Mouse (Mus musculus) bone marrow, adult 2 months (tissue): ENCODE data around the gene Commd3. TPM values are rescaled to one million over a fixed set of nuclear protein-coding genes. Genes with fewer than 3 reads are reported as not detected.

Source experiments
- H3K27ac ChIP-seq: fragments of 200-500 bp; 2 replicates; pipeline ENCODE4 v1.5.1; 2012; ENCODE audit warnings: low read depth, mild to moderate bottlenecking, control low read depth, inconsistent platforms, low read length; ENCODE audit not compliant: control insufficient read depth, poor library complexity, insufficient read depth
- H3K4me1 ChIP-seq: fragments of 200-500 bp; 2 replicates; pipeline ENCODE4 v1.6.1; 2011; ENCODE audit warnings: low read length; ENCODE audit not compliant: control insufficient read depth, insufficient read depth
- H3K4me3 ChIP-seq: fragments of 200-500 bp; replicated peaks from 2 replicates; pipeline ENCODE3; 2011; ENCODE audit warnings: mild to moderate bottlenecking, low read depth, low read length, control low read depth; ENCODE audit not compliant: control insufficient read depth
- CTCF ChIP-seq: fragments of 200-500 bp; IDR thresholded peaks from 2 replicates; pipeline ENCODE4 v1.5.1; 2011; ENCODE audit warnings: low read length, control low read depth; ENCODE audit not compliant: control insufficient read depth, insufficient read depth
- POLR2A ChIP-seq: fragments of 200-500 bp; IDR thresholded peaks from 2 replicates; pipeline ENCODE4 v1.6.1; 2011; ENCODE audit warnings: low read depth, mild to moderate bottlenecking, control low read depth, low read length, borderline replicate concordance; ENCODE audit not compliant: control insufficient read depth
- WGBS: fragments of 180-500 bp; shearing (Covaris S2); methylation state at CpG from one replicate; pipeline ENCODE4 v1.1.7; 2018; 5-methylcytosine and 5-hydroxymethylcytosine counted together
- polyA plus RNA-seq: library from polyadenylated mRNA; stranded (reverse); fragments of >200 nt; gene quantifications from 2 replicates; pipeline ENCODE4 v1.2.4, GENCODE M21; 2011; ENCODE audit warnings: low replicate concordance; ENCODE audit not compliant: missing spikeins, insufficient read depth, insufficient read length

Gene Commd3
- polyA plus RNA-seq, 1 experiment = 87.4 TPM

- H3K4me1 ChIP-seq = no peaks in the 10 kb centered on the region
- no peak overlapping the region for H3K27ac ChIP-seq
- TF ChIP-seq CTCF (no peak), POLR2A (no peak)
- no peak overlapping the region for H3K4me3 ChIP-seq
- WGBS = 76% methylated on average over 4 of the region's 4 CpGs
Measured at GRCm38 (mm10) chr2:18718521-18718920, 46.3 kb downstream of the Commd3 start.

DNA sequence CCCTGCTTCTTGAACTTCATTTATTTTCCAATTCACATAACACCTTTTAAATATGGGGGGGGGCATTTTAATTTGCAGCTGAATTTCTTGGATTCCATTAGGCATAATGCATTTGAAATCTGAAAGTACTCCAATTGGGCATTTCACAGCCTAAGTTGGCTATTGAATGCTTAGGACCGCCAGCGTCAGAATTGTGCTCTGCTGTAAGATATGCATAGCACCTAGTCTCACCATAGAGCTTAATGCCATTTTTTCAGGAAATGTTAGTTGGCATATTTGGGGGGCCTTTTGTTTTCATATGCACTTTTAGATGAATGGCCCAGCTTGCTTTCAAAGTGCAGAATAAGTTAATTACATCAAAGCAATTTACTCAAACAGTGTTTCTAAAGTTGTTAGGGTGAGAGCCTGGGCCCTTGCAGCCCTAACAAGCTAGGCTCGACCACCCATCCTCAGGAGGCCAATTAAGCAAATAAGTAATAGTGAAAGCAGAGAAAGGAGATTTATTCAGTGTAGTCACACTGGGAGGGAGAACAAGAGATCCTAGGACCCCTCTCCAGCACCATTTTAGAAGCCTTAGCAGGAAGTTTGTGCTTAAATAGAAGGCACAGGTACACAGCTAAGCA, 50.1 kb downstream of the Commd3 start:
- 81% methylated on average over 3 of the region's 3 CpGs for WGBS
- H3K27ac ChIP-seq = no peak overlapping the region
- no peak overlapping the region for H3K4me3 ChIP-seq
- TF ChIP-seq POLR2A (no peak), CTCF (no peak)
- H3K4me1 ChIP-seq = no peaks in the 10 kb centered on the region

DNA sequence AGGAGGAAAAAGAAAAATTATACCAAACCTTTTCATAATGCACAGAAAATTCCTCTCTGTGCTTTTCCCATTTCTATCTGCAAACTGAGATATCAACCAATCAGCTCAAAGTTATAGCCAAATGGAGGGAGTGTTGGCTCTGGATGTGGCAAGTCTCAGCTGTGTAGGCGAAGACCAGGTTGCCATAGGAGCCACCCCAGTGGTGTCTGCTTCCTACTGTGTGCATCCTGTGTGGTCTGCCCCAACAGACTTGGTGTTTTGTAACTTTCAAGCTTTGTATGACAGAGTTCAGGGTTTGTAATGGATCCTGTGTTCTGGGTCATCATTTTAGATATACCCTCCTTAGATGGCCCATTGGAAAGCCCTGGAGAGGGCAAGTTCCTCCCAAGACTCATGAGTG, 52.3 kb downstream of the Commd3 start:
- H3K4me3 ChIP-seq = no peak overlapping the region
- TF ChIP-seq CTCF = no peak
- TF ChIP-seq POLR2A = no peak
- WGBS = 34% methylated on average over 1 of the region's 1 CpGs
- no peak overlapping the region for H3K27ac ChIP-seq
- H3K4me1 ChIP-seq = no peaks in the 10 kb centered on the region

Other genes starting within 250 kb of the Commd3 start
- gene Bmi1, start 4.6 kb downstream of the Commd3 start, polyA plus RNA-seq = 7.2 and 9.8 TPM in 2 replicates
- gene Spag6, start 21.6 kb downstream of the Commd3 start, polyA plus RNA-seq = not detected in 2 replicates